Mouse (Mus musculus): Measurements from ENCODE around the gene Nek1.

- no peak for TF ChIP-seq CTCF (IDR thresholded peaks at IDR 0.05; ENCODE audit: insufficient read depth, low read depth, low read length)
- TF ChIP-seq POLR2A (IDR thresholded peaks at IDR 0.05; ENCODE audit: insufficient read depth, low read depth, low read length), result no peak
These were observed 182.9 kb downstream of the Nek1 start for GRCm38 (mm10) chr8:61175876-61176275.

Data from olfactory bulb, adult 2 months (tissue).